Mouse (Mus musculus): Measurements from ENCODE around the gene Egln3.

Egln3 gene

GRCm38 (mm10) chr12:54163166-54163565 lies 40.5 kb downstream of the Egln3 start:
- no peak for DNase-seq (ENCODE audit: extremely low spot score, low read depth, low spot score)

- DNase-seq (ENCODE audit: extremely low spot score, low read depth, low spot score), result peak; percentile 24
These were observed 41.0 kb downstream of the Egln3 start for GRCm38 (mm10) chr12:54162637-54163131.

- DNase-seq (ENCODE audit: extremely low spot score, low read depth, low spot score), result no peak
These were observed 42.0 kb downstream of the Egln3 start for GRCm38 (mm10) chr12:54161468-54162202.

- no peak for DNase-seq (ENCODE audit: extremely low spot score, low read depth, low spot score)
These were observed 43.4 kb downstream of the Egln3 start for GRCm38 (mm10) chr12:54160279-54160678.

GRCm38 (mm10) chr12:54154771-54155170 lies 48.9 kb downstream of the Egln3 start:
- DNase-seq (ENCODE audit: extremely low spot score, low read depth, low spot score), result no peak

GRCm38 (mm10) chr12:54146943-54147556 lies 56.6 kb downstream of the Egln3 start:
- DNase-seq (ENCODE audit: extremely low spot score, low read depth, low spot score), result no peak
